Mouse (Mus musculus) stomach, postnatal 0 days (tissue): ENCODE data around the gene Rtn4rl2.

ENCODE experiments used
- CTCF ChIP-seq: IDR thresholded peaks from 2 replicates; pipeline ENCODE4 v1.5.1; 2016; ENCODE audit warnings: antibody characterized with exemption, low read depth, mild to moderate bottlenecking, moderate library complexity
- EP300 ChIP-seq: optimal IDR thresholded peaks from 2 replicates; pipeline ENCODE3; 2016; ENCODE audit warnings: antibody characterized with exemption

GRCm38 (mm10) chr2:84837817-84838592 lies 48.5 kb downstream of the Rtn4rl2 start:
- no peak for TF ChIP-seq CTCF
- TF ChIP-seq EP300, result no peak
